Mouse (Mus musculus): ENCODE measurements at regions not wholly inside any gene's neighbourhood (a gene's known extent, or its start where the extent isn't known, plus 50 kb on each side); places are given as distances from the start of the nearest gene placed in this dataset.

GRCm38 (mm10) chr12:107251981-107252380 is 236.5 kb upstream of the 3110018I06Rik start:
- Histone ChIP-seq H3K36me3 (ENCODE audit: control insufficient read depth, insufficient read depth) (no peaks in the 10 kb centered on the region), H3K27me3 (ENCODE audit: control insufficient read depth, insufficient read depth, low read depth, low read length) (no peaks in the 10 kb centered on the region), H3K4me1 (ENCODE audit: control insufficient read depth, low read depth, low read length) (no peaks in the 10 kb centered on the region), H3K27ac (ENCODE audit: low read length) (no peak overlapping the region), H3K4me2 (ENCODE audit: low read depth, low read length) (no peak overlapping the region), H3K9me3 (replicated peaks; ENCODE audit: control insufficient read depth, low read length) (no peaks in the 10 kb centered on the region), H3K9ac (ENCODE audit: low read depth, low read length) (no peak overlapping the region), H3K4me3 (ENCODE audit: low read depth, low read length) (no peak overlapping the region)
- WGBS (ENCODE audit: insufficient replicate concordance): 73% methylated on average over 15 of the region's 15 CpGs
- ATAC-seq (ENCODE audit: low read depth): no peak

GRCm38 (mm10) chr12:107262076-107262475 is 226.4 kb upstream of the 3110018I06Rik start:
- H3K9me3 ChIP-seq (replicated peaks; ENCODE audit: control insufficient read depth, low read length): no peaks in the 10 kb centered on the region
- no peak overlapping the region for H3K9ac ChIP-seq (ENCODE audit: low read depth, low read length)
- no peaks in the 10 kb centered on the region for H3K36me3 ChIP-seq (ENCODE audit: control insufficient read depth, insufficient read depth)
- no peak for ATAC-seq (ENCODE audit: low read depth)
- H3K4me1 ChIP-seq (ENCODE audit: control insufficient read depth, low read depth, low read length): no peaks in the 10 kb centered on the region
- no peak overlapping the region for H3K4me3 ChIP-seq (ENCODE audit: low read depth, low read length)
- H3K27me3 ChIP-seq (ENCODE audit: control insufficient read depth, insufficient read depth, low read depth, low read length): no peaks in the 10 kb centered on the region
- H3K4me2 ChIP-seq (ENCODE audit: low read depth, low read length): no peak overlapping the region
- no peak overlapping the region for H3K27ac ChIP-seq (ENCODE audit: low read length)
- WGBS (ENCODE audit: insufficient replicate concordance): 68% methylated on average over 5 of the region's 5 CpGs

GRCm38 (mm10) chr12:107262516-107262915 is 225.9 kb upstream of the 3110018I06Rik start:
- no peak overlapping the region for H3K27ac ChIP-seq (ENCODE audit: low read length)
- WGBS (ENCODE audit: insufficient replicate concordance): 71% methylated on average over 4 of the region's 4 CpGs
- H3K4me1 ChIP-seq (ENCODE audit: control insufficient read depth, low read depth, low read length): no peaks in the 10 kb centered on the region
- no peak overlapping the region for H3K4me3 ChIP-seq (ENCODE audit: low read depth, low read length)
- H3K4me2 ChIP-seq (ENCODE audit: low read depth, low read length): no peak overlapping the region
- no peaks in the 10 kb centered on the region for H3K36me3 ChIP-seq (ENCODE audit: control insufficient read depth, insufficient read depth)
- no peaks in the 10 kb centered on the region for H3K27me3 ChIP-seq (ENCODE audit: control insufficient read depth, insufficient read depth, low read depth, low read length)
- H3K9me3 ChIP-seq (replicated peaks; ENCODE audit: control insufficient read depth, low read length): no peaks in the 10 kb centered on the region
- no peak for ATAC-seq (ENCODE audit: low read depth)
- no peak overlapping the region for H3K9ac ChIP-seq (ENCODE audit: low read depth, low read length)

DNA sequence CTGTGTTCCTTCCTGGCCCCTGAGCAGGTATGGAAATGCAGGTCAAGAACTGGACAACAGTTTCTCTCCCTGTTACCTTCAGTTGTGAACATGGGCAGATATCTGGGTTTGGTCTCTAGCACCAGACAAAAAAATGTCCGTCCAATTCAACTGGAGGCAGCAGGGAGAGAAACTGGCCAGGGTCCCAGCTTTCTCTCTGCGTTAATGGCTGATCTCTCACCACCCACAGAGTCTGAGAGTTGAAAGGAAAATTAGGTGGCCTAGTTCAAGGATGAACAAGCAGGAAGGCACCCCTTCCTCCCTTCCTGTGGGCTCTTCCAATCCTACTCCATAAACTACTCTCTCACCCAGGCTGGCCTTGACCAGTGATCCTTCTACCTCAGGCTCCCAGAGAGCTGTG is 221.7 kb upstream of the 3110018I06Rik start:
- Histone ChIP-seq H3K4me2 (ENCODE audit: low read depth, low read length) (no peak overlapping the region), H3K9me3 (replicated peaks; ENCODE audit: control insufficient read depth, low read length) (no peaks in the 10 kb centered on the region), H3K36me3 (ENCODE audit: control insufficient read depth, insufficient read depth) (no peaks in the 10 kb centered on the region), H3K4me1 (ENCODE audit: control insufficient read depth, low read depth, low read length) (no peaks in the 10 kb centered on the region), H3K27me3 (ENCODE audit: control insufficient read depth, insufficient read depth, low read depth, low read length) (no peaks in the 10 kb centered on the region), H3K27ac (ENCODE audit: low read length) (no peak overlapping the region), H3K9ac (ENCODE audit: low read depth, low read length) (no peak overlapping the region), H3K4me3 (ENCODE audit: low read depth, low read length) (no peak overlapping the region)
- WGBS (ENCODE audit: insufficient replicate concordance): 56% methylated on average over 2 of the region's 2 CpGs
- no peak for ATAC-seq (ENCODE audit: low read depth)

- WGBS (ENCODE audit: insufficient replicate concordance): 54% methylated on average over 9 of the region's 9 CpGs
- no peaks in the 10 kb centered on the region for H3K9me3 ChIP-seq (replicated peaks; ENCODE audit: control insufficient read depth, low read length)
- ATAC-seq (ENCODE audit: low read depth): no peak
- H3K27ac ChIP-seq (ENCODE audit: low read length): no peak overlapping the region
- no peaks in the 10 kb centered on the region for H3K4me1 ChIP-seq (ENCODE audit: control insufficient read depth, low read depth, low read length)
- H3K27me3 ChIP-seq (ENCODE audit: control insufficient read depth, insufficient read depth, low read depth, low read length): no peaks in the 10 kb centered on the region
- no peaks in the 10 kb centered on the region for H3K36me3 ChIP-seq (ENCODE audit: control insufficient read depth, insufficient read depth)
- H3K4me3 ChIP-seq (ENCODE audit: low read depth, low read length): no peak overlapping the region
- H3K9ac ChIP-seq (ENCODE audit: low read depth, low read length): no peak overlapping the region
- H3K4me2 ChIP-seq (ENCODE audit: low read depth, low read length): no peak overlapping the region
Measured at GRCm38 (mm10) chr12:107285622-107286021, 202.8 kb upstream of the 3110018I06Rik start.

DNA sequence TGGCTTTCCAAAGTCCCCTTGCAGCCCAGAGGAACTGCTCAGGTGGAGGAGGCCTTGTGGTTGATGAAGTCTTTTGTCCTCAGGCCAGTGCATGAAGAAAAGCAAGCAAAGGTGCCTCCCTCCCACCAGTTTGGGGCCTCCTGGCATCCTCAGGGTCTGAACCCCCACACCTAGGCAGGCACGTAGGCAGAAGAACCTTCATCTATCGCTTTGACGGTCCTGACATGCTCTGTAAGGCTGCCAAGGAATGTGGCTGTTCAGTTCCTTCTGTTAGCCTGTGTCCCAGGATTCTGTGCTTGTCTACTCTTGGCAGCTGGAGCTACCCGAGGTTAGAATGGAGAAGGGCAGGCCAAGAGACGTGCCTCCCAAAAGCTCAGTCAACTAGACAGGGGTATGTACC is 197.1 kb upstream of the 3110018I06Rik start:
- ATAC-seq (ENCODE audit: low read depth): no peak
- no peak overlapping the region for H3K27ac ChIP-seq (ENCODE audit: low read length)
- no peak overlapping the region for H3K4me3 ChIP-seq (ENCODE audit: low read depth, low read length)
- H3K9me3 ChIP-seq (replicated peaks; ENCODE audit: control insufficient read depth, low read length): no peaks in the 10 kb centered on the region
- H3K4me2 ChIP-seq (ENCODE audit: low read depth, low read length): no peak overlapping the region
- no peaks in the 10 kb centered on the region for H3K4me1 ChIP-seq (ENCODE audit: control insufficient read depth, low read depth, low read length)
- 39% methylated on average over 5 of the region's 5 CpGs for WGBS (ENCODE audit: insufficient replicate concordance)
- H3K36me3 ChIP-seq (ENCODE audit: control insufficient read depth, insufficient read depth): no peaks in the 10 kb centered on the region
- no peaks in the 10 kb centered on the region for H3K27me3 ChIP-seq (ENCODE audit: control insufficient read depth, insufficient read depth, low read depth, low read length)
- H3K9ac ChIP-seq (ENCODE audit: low read depth, low read length): no peak overlapping the region

DNA sequence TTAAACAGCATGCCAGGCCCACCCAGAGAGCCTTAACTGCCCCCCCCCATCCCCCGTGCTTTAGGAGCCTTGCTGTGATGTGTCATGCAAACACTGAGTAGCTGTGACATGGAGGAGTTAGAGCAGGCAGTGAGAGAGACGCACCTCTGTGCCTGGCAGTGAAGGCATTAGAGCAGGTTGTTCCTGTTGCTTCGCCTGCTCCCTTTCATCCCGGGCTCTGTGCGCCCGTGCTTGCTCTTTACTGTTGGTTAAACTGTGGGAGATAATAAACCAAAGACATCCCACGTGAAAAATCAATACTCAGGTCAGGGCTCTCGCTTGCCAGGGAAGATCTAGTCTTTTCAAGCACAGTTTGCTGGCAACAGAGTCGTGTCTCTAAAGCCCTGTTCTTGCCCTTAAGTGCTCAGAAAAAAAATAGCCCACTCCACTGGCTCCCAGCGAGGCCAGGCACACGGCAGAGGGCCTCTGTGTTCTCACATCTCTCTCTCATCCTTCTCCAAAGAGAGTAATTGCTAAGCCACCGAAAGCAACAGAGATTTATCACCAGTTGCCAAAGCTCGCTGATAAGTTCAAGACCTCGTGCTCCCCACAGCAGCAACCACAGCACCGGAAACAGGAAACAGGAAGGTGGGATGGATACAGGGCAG is 181.2 kb upstream of the 3110018I06Rik start:
- no peaks in the 10 kb centered on the region for H3K4me1 ChIP-seq (ENCODE audit: control insufficient read depth, low read depth, low read length)
- H3K27ac ChIP-seq (ENCODE audit: low read length): no peak overlapping the region
- no peak overlapping the region for H3K4me2 ChIP-seq (ENCODE audit: low read depth, low read length)
- H3K9me3 ChIP-seq (replicated peaks; ENCODE audit: control insufficient read depth, low read length): no peaks in the 10 kb centered on the region
- no peaks in the 10 kb centered on the region for H3K27me3 ChIP-seq (ENCODE audit: control insufficient read depth, insufficient read depth, low read depth, low read length)
- 18% methylated on average over 15 of the region's 15 CpGs for WGBS (ENCODE audit: insufficient replicate concordance)
- no peak overlapping the region for H3K9ac ChIP-seq (ENCODE audit: low read depth, low read length)
- no peak for ATAC-seq (ENCODE audit: low read depth)
- H3K4me3 ChIP-seq (ENCODE audit: low read depth, low read length): no peak overlapping the region
- H3K36me3 ChIP-seq (ENCODE audit: control insufficient read depth, insufficient read depth): no peaks in the 10 kb centered on the region

DNA sequence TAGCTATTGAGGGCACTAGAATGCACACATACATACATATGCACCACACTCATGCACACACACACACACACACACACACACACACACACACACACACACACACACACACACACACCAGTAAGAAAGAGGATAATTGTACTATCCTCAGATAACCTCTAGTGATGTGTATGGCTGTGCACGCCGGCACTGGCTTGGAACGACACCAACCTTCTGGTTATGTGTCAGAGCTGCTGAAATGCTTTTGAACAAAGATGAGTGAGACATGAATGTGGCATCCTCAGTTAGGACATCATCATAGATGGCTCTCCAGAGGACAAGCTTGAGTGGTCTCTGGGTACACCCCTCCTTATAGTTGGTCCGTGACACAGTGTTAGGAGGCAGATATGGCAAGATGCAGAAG is 173.0 kb upstream of the 3110018I06Rik start:
- no peaks in the 10 kb centered on the region for H3K9me3 ChIP-seq (replicated peaks; ENCODE audit: control insufficient read depth, low read length)
- ATAC-seq (ENCODE audit: low read depth): no peak
- 89% methylated on average over 4 of the region's 4 CpGs for WGBS (ENCODE audit: insufficient replicate concordance)
- H3K4me2 ChIP-seq (ENCODE audit: low read depth, low read length): no peak overlapping the region
- H3K4me3 ChIP-seq (ENCODE audit: low read depth, low read length): no peak overlapping the region
- no peak overlapping the region for H3K27ac ChIP-seq (ENCODE audit: low read length)
- no peaks in the 10 kb centered on the region for H3K4me1 ChIP-seq (ENCODE audit: control insufficient read depth, low read depth, low read length)
- H3K9ac ChIP-seq (ENCODE audit: low read depth, low read length): no peak overlapping the region
- H3K36me3 ChIP-seq (ENCODE audit: control insufficient read depth, insufficient read depth): no peaks in the 10 kb centered on the region
- no peaks in the 10 kb centered on the region for H3K27me3 ChIP-seq (ENCODE audit: control insufficient read depth, insufficient read depth, low read depth, low read length)

DNA sequence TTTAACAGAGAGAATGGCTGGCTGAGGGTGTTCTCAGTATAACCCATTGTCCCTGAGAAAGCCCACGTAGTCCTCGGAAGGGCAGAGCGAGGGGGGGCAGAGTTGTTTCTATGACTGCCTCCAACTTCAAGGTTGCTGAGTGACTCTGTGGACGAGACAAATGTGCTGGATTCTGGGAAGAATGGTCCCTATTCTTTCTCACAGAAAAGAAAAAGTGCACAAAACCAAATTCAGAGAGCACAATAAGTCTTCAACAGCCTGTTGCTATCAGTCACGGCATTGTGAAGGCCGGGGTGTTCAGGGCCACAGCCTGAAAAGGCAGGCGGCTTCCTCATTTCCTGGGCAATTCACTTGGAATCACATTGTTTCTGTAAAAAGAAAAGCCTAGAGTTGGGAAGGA is 165.6 kb upstream of the 3110018I06Rik start:
- Histone ChIP-seq H3K36me3 (ENCODE audit: control insufficient read depth, insufficient read depth) (no peaks in the 10 kb centered on the region), H3K4me2 (ENCODE audit: low read depth, low read length) (no peak overlapping the region), H3K27me3 (ENCODE audit: control insufficient read depth, insufficient read depth, low read depth, low read length) (no peaks in the 10 kb centered on the region), H3K9me3 (replicated peaks; ENCODE audit: control insufficient read depth, low read length) (no peaks in the 10 kb centered on the region), H3K27ac (ENCODE audit: low read length) (no peak overlapping the region), H3K4me3 (ENCODE audit: low read depth, low read length) (no peak overlapping the region), H3K4me1 (ENCODE audit: control insufficient read depth, low read depth, low read length) (no peaks in the 10 kb centered on the region), H3K9ac (ENCODE audit: low read depth, low read length) (no peak overlapping the region)
- no peak for ATAC-seq (ENCODE audit: low read depth)
- 49% methylated on average over 7 of the region's 7 CpGs for WGBS (ENCODE audit: insufficient replicate concordance)

Measured in liver, embryonic 16.5 days (tissue).